Mouse (Mus musculus) spleen, adult 2 months (tissue): ENCODE data around the gene Mybpc2. TPM values are rescaled to one million over a fixed set of nuclear protein-coding genes. Genes with fewer than 3 reads are reported as not detected.

Experiments used
- DNase-seq, 2 experiments: peaks; one replicate each; pipeline versions ENCODE4 v3.0.0 to v3.0.0-alpha.2; 2012 to 2021; ENCODE audit warnings: low spot score in 2 of 2, low read depth in 1 of 2
- H3K27ac ChIP-seq: fragments of 200-500 bp; 2 replicates; pipeline ENCODE4 v1.5.1; 2012; ENCODE audit warnings: low read length, inconsistent platforms; ENCODE audit not compliant: insufficient read depth
- H3K27me3 ChIP-seq: fragments of 200-500 bp; 2 replicates; pipeline ENCODE4 v1.6.1; 2012; ENCODE audit warnings: mild to moderate bottlenecking, moderate library complexity, low read length, inconsistent platforms; ENCODE audit not compliant: control insufficient read depth, insufficient read depth
- H3K36me3 ChIP-seq: fragments of 200-500 bp; 2 replicates; pipeline ENCODE4 v1.6.1; 2012; ENCODE audit warnings: mild to moderate bottlenecking, low read length, inconsistent platforms; ENCODE audit not compliant: control insufficient read depth, insufficient read depth
- H3K4me1 ChIP-seq: fragments of 200-500 bp; 2 replicates; pipeline ENCODE4 v1.6.1; 2011; ENCODE audit warnings: inconsistent platforms; ENCODE audit not compliant: control insufficient read depth, insufficient read depth, insufficient read length
- H3K4me3 ChIP-seq: fragments of 200-500 bp; 2 replicates; pipeline ENCODE4 v1.5.1; 2011; ENCODE audit warnings: mild to moderate bottlenecking, inconsistent platforms; ENCODE audit not compliant: insufficient read depth, insufficient read length; ENCODE audit errors: extremely low read depth
- CTCF ChIP-seq: fragments of 200-500 bp; IDR thresholded peaks from 2 replicates; pipeline ENCODE4 v1.5.1; 2011; ENCODE audit warnings: mild to moderate bottlenecking, inconsistent platforms; ENCODE audit not compliant: insufficient read depth, insufficient read length, insufficient replicate concordance; ENCODE audit errors: extremely low read depth
- POLR2A ChIP-seq: fragments of 200-500 bp; IDR thresholded peaks from 2 replicates; pipeline ENCODE4 v1.6.1; 2011; ENCODE audit warnings: low read depth, low read length, inconsistent platforms
- WGBS: fragments of 180-500 bp; shearing (Covaris S2); methylation state at CpG from one replicate; pipeline ENCODE4 v1.1.7; 2018; 5-methylcytosine and 5-hydroxymethylcytosine counted together
- polyA plus RNA-seq: library from polyadenylated mRNA; depleted of rRNA; stranded (reverse); fragments of >200 nt; gene quantifications from 2 replicates; pipeline ENCODE4 v1.2.3, GENCODE M21; 2012; rRNA removed

Gene Mybpc2
- 1.2 and 1.4 TPM in 2 replicates for polyA plus RNA-seq

DNA sequence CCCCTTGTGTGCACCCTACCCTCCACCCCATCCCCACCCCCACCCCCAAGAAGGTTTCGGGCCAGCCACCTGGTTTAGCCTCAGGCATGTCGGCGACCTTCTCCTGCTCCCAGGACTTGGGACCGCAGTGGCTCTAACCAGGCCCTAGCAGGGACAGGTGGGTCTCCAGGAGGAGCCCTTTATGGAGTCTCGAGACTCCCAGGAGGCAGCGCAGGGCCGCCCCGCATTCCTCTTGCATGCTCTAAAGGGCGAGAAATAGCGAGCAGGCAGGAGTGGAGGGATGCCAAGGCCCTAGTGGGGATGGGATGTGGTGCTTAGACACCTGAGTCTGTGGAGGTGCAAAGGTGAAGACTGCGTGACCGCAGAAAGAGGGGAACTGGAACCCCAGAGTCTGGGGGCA is at the start of gene Mybpc2:
Gene Mybpc2, minus strand, starts transcription at position 155 of the 400 bp plus-strand sequence.
- DNase-seq: no peak
- 59% methylated on average over 12 of the region's 12 CpGs for WGBS
- Histone ChIP-seq H3K4me1 (peaks cover 28% of the 10 kb centered on the region), H3K27me3 (no peaks in the 10 kb centered on the region), H3K27ac (peak within 1 kb of the TSS; percentile 62), H3K36me3 (peaks cover 15% of the 10 kb centered on the region), H3K4me3 (no peak within 1 kb of the TSS; the same call in 1 of the 2 replicates)
- no peak for TF ChIP-seq CTCF
- no peak for TF ChIP-seq POLR2A

DNA sequence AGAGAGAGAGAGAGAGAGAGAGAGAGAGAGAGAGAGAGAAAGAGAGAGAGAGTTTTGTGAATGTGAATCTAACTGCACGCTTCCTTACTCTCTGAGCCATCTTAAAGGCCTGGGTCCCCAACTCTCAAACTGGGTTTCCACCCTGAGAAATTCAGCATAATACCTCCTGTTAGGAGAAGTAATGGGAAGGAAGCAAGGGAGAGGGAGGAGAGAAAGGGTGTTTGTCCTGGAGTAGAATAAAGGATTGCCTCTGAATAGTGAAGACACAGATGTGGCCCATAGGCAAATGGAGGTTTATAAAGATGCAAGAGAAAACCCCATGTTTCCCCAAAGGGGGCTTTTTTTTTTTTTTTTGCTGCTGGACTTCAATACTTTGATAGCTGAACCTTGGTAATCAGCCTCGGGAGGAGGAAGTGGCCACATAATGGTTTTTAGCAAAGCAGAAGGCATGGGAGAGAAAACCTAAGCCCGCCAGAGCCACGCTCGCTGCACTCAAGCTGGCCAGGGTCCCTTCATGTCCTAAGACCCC is 48.6 kb upstream of the Mybpc2 start:
- Histone ChIP-seq H3K4me1 (peaks cover 18% of the 10 kb centered on the region; the same call in 1 of the 2 replicates), H3K27me3 (no peaks in the 10 kb centered on the region), H3K27ac (peak overlapping the region; percentile 93), H3K36me3 (peaks cover 4% of the 10 kb centered on the region; the same call in 1 of the 2 replicates), H3K4me3 (peak overlapping the region; percentile 58)
- WGBS: 29% methylated on average over 5 of the region's 5 CpGs
- no peak for TF ChIP-seq POLR2A
- TF ChIP-seq CTCF: no peak
- no peak for DNase-seq

DNA sequence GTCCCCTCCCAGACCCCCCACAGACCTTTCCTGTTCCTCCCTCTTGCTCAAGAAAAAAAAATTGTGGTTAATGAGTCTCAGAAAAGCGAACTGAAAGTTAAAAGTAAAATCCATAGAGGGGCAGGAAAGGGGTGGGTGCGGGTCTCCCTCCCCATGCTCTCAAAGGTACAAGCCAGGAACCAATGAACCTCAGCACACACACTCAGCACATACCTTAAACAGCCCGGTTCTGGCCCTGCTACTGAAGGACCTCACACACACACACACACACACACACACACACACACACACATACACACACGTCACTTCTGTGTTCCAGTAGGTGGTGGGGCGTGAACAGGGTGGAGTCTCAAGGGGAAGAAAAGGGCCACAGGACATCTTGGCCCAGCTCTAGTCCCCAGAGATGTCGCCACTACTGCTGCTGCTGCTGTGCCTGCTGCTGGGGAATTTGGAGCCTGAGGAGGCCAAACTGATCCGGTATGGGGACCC is 47.8 kb upstream of the Mybpc2 start, which contains the start of gene Napsa:
Gene Napsa, plus strand, starts transcription at position 168 of the 489 bp plus-strand sequence.
- 13% methylated on average over 7 of the region's 7 CpGs for whole genome bisulfite sequencing
- Histone ChIP-seq H3K27me3 (no peaks in the 10 kb centered on the region), H3K4me1 (peaks cover 18% of the 10 kb centered on the region; the same call in 1 of the 2 replicates), H3K4me3 (peak within 1 kb of the TSS; percentile 58), H3K27ac (peak within 1 kb of the TSS; percentile 93), H3K36me3 (peaks cover 2% of the 10 kb centered on the region; the same call in 1 of the 2 replicates)
- peak; percentile 86 to 90 for DNase-seq
- TF ChIP-seq CTCF (no peak), POLR2A (peak; percentile 95)

- TF ChIP-seq CTCF (no peak), POLR2A (no peak; the same call in 1 of the 2 replicates)
- DNase-seq: no peak
- Histone ChIP-seq H3K27me3 (no peaks in the 10 kb centered on the region), H3K4me1 (peaks cover 18% of the 10 kb centered on the region; the same call in 1 of the 2 replicates), H3K4me3 (no peak overlapping the region), H3K36me3 (peaks cover 2% of the 10 kb centered on the region; the same call in 1 of the 2 replicates), H3K27ac (peak overlapping the region; percentile 93)
- WGBS: 60% methylated on average over 4 of the region's 4 CpGs
Measured at GRCm38 (mm10) chr7:44571811-44572210, 47.4 kb upstream of the Mybpc2 start.

DNA sequence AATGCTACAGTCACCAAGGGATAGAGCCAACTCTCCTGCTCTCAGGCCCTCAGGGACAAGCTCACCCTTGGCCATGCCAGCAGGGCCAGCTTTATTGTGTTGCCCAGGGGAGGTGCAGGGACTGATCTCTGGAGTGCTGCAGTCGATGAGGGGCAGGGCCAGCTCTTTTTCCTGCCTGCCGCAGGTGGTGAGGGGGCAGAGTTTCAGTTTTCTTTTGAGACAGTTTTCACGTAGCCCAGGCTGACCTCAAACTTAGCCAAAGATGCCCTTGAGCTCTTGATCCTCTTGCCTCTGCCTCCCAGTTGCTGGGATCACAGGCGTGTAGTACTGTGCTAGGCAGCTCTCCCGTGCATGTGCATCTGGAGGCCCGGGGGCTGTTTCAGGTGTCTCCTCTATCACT is 46.5 kb upstream of the Mybpc2 start:
- Histone ChIP-seq H3K27me3 (no peaks in the 10 kb centered on the region), H3K4me3 (no peak overlapping the region), H3K4me1 (peaks cover 18% of the 10 kb centered on the region; the same call in 1 of the 2 replicates), H3K36me3 (no peaks in the 10 kb centered on the region), H3K27ac (peak overlapping the region; percentile 93)
- WGBS: 22% methylated on average over 6 of the region's 6 CpGs
- TF ChIP-seq CTCF (no peak), POLR2A (no peak)
- peak in 1 of 2 experiments; percentile 35 for DNase-seq

DNA sequence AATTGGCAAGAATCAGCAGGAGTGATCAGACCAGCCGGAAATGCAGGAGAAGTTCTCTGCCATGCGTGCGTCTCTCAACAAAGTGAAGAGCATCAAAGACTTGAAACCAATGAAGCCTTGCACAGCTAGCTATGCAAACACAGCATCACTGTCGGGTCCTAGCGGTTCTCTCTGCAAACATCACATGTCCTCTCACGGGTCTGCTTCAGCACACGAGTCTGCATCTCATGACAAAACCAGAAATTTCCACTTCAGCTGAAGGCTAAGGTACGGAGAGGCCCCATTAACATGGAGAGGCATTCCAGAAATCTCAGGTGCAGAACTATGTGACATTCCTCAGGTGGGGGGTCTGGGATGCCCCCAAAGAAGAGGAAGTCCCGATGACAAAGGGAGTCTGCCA is 44.3 kb upstream of the Mybpc2 start:
- Histone ChIP-seq H3K27ac (no peak overlapping the region), H3K36me3 (no peaks in the 10 kb centered on the region), H3K4me3 (no peak overlapping the region), H3K27me3 (no peaks in the 10 kb centered on the region), H3K4me1 (peaks cover 18% of the 10 kb centered on the region; the same call in 1 of the 2 replicates)
- DNase-seq: no peak
- no peak for TF ChIP-seq POLR2A
- TF ChIP-seq CTCF: no peak
- 80% methylated on average over 9 of the region's 9 CpGs for WGBS

GRCm38 (mm10) chr7:44565414-44565813 is 41.0 kb upstream of the Mybpc2 start:
- Histone ChIP-seq H3K27ac (no peak overlapping the region), H3K36me3 (no peaks in the 10 kb centered on the region), H3K4me3 (no peak overlapping the region), H3K27me3 (no peaks in the 10 kb centered on the region), H3K4me1 (peaks cover 4% of the 10 kb centered on the region; the same call in 1 of the 2 replicates)
- WGBS: 49% methylated on average over 6 of the region's 6 CpGs
- TF ChIP-seq CTCF (no peak), POLR2A (no peak)
- no peak for DNase-seq
